Mouse (Mus musculus): ENCODE measurements around the gene Fbxo11. TPM values are rescaled to one million over a fixed set of nuclear protein-coding genes. Genes with fewer than 3 reads are reported as not detected.
"Not testable (repeated sequence)": the region's sequence is repeated elsewhere in the genome, so short reads cannot be mapped to it uniquely, and the experiment has no call there.

The Fbxo11 gene
- polyA plus RNA-seq, 1 experiment from 2014 or later, result 33.0 TPM

- Histone ChIP-seq H3K4me2 (replicated peaks) (no peak overlapping the region), H3K4me1 (peaks cover 14% of the 10 kb centered on the region; the same call in 1 of the 2 replicates), H3K27me3 (no peaks in the 10 kb centered on the region), H3K27ac (replicated peaks) (no peak overlapping the region), H3K9me3 (no peaks in the 10 kb centered on the region), H3K4me3 (no peak overlapping the region), H3K9ac (replicated peaks) (no peak overlapping the region), H3K36me3 (peaks cover 4% of the 10 kb centered on the region; the same call in 1 of the 2 replicates)
- no peak for ATAC-seq (ENCODE audit: low FRiP score, low read depth)
- WGBS, result 83% methylated on average over 5 of the region's 5 CpGs
Measured at GRCm38 (mm10) chr17:88040810-88041209, 24.3 kb downstream of the Fbxo11 start.

GRCm38 (mm10) chr17:88034418-88034817 is 30.7 kb downstream of the Fbxo11 start:
- no peak for ATAC-seq (ENCODE audit: low FRiP score, low read depth)
- H3K4me1 ChIP-seq, result no peaks in the 10 kb centered on the region
- 95% methylated on average over 4 of the region's 4 CpGs for WGBS
- H3K27ac ChIP-seq (replicated peaks), result no peak overlapping the region
- H3K27me3 ChIP-seq, result no peaks in the 10 kb centered on the region
- no peak overlapping the region for H3K9ac ChIP-seq (replicated peaks)
- H3K9me3 ChIP-seq, result no peaks in the 10 kb centered on the region
- H3K4me2 ChIP-seq (replicated peaks), result no peak overlapping the region
- no peak overlapping the region for H3K4me3 ChIP-seq
- H3K36me3 ChIP-seq, result no peaks in the 10 kb centered on the region

DNA sequence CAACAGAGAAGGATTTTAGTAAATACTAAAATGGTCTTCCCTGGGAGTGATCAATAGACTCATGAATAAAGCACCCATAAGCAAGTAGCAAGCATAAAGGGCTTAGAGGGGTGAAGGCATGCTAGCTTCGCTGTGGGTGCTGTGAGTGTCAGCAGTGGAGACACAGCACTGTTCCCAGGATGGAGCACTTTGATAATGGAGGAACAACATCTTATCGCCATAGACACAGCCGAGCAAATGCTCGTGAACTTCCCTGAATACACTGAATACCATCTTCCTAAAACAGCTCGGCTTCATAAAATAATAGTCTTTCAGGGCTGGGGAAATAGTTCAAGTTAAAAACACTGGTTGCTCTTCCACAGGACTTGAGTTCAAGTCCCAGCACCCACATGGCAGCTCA is 33.3 kb downstream of the Fbxo11 start:
- Histone ChIP-seq H3K9me3 (no peaks in the 10 kb centered on the region), H3K27ac (replicated peaks) (no peak overlapping the region), H3K27me3 (no peaks in the 10 kb centered on the region), H3K9ac (replicated peaks) (no peak overlapping the region), H3K36me3 (no peaks in the 10 kb centered on the region), H3K4me2 (replicated peaks) (no peak overlapping the region), H3K4me1 (no peaks in the 10 kb centered on the region), H3K4me3 (no peak overlapping the region)
- 92% methylated on average over 5 of the region's 5 CpGs for WGBS
- no peak for ATAC-seq (ENCODE audit: low FRiP score, low read depth)

DNA sequence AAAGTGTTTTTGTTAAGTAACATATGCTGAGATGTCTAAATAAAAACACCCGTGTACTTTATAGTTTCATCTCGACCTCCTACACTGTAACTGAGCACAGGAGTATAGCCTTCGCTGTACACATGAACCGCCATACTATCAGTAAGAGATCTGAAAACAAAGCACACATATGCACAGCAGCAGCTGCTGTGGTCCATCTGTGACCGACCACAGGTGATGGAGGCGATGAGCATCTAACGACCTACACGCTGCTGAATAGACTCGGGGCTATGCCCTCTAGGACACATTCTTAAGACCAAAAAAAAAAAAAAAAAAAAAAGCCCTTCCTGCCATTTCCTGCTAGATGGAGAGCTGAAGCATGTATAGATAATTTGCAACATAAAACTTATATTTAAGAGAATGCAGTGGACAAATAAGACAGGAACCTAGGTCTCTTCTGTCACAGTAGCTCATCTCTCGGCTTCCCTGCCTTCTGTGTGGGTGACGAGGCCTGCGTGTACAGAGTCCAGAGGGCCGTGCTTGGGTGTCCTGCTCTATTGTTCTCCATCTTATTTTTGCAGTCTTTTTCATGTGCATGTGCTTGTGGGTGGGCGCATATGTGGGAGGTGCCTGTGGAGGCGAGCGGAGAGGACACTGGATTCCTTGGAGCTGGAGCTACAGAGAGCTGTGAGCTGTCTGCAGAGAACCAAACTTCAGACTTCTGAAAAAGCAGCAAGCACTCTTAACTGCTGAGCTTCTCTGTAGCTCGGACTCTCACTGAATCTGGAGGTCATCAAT is 35.7 kb downstream of the Fbxo11 start:
- no peak overlapping the region for H3K9ac ChIP-seq (replicated peaks)
- no peak overlapping the region for H3K4me3 ChIP-seq
- no peaks in the 10 kb centered on the region for H3K27me3 ChIP-seq
- H3K27ac ChIP-seq (replicated peaks), result no peak overlapping the region
- no peaks in the 10 kb centered on the region for H3K36me3 ChIP-seq
- ATAC-seq (ENCODE audit: low FRiP score, low read depth), result no peak
- H3K4me2 ChIP-seq (replicated peaks), result no peak overlapping the region
- WGBS, result 90% methylated on average over 17 of the region's 17 CpGs
- no peaks in the 10 kb centered on the region for H3K4me1 ChIP-seq
- H3K9me3 ChIP-seq, result no peaks in the 10 kb centered on the region

- peak; percentile 55; the same call in 1 of the 2 replicates for ATAC-seq (ENCODE audit: low FRiP score, low read depth)
- no peaks in the 10 kb centered on the region for H3K27me3 ChIP-seq
- H3K9ac ChIP-seq (replicated peaks), result no peak overlapping the region
- no peaks in the 10 kb centered on the region for H3K9me3 ChIP-seq
- no peak overlapping the region for H3K27ac ChIP-seq (replicated peaks)
- H3K4me2 ChIP-seq (replicated peaks), result no peak overlapping the region
- no peaks in the 10 kb centered on the region for H3K36me3 ChIP-seq
- no peak overlapping the region for H3K4me3 ChIP-seq
- H3K4me1 ChIP-seq, result no peaks in the 10 kb centered on the region
- WGBS, result 53% methylated on average over 4 of the region's 4 CpGs
Measured at GRCm38 (mm10) chr17:88025227-88025626, 39.9 kb downstream of the Fbxo11 start.

- Histone ChIP-seq H3K27me3 (no peaks in the 10 kb centered on the region), H3K4me3 (no peak overlapping the region), H3K9me3 (no peaks in the 10 kb centered on the region), H3K9ac (replicated peaks) (no peak overlapping the region), H3K4me2 (replicated peaks) (no peak overlapping the region), H3K27ac (replicated peaks) (no peak overlapping the region), H3K4me1 (no peaks in the 10 kb centered on the region), H3K36me3 (no peaks in the 10 kb centered on the region)
- ATAC-seq (ENCODE audit: low FRiP score, low read depth), result no peak
- 88% methylated on average over 1 of the region's 1 CpGs for WGBS
Measured at GRCm38 (mm10) chr17:88023924-88024323, 41.2 kb downstream of the Fbxo11 start.

- WGBS, result 92% methylated on average over 8 of the region's 8 CpGs
- not testable (repeated sequence) for ATAC-seq (ENCODE audit: low FRiP score, low read depth); H3K9me3 ChIP-seq; H3K4me2 ChIP-seq (replicated peaks); H3K27ac ChIP-seq (replicated peaks); H3K4me3 ChIP-seq; H3K27me3 ChIP-seq; H3K9ac ChIP-seq (replicated peaks); H3K4me1 ChIP-seq
- H3K36me3 ChIP-seq, result peaks cover 38% of the 10 kb centered on the region
Measured at GRCm38 (mm10) chr17:88016027-88016426, 49.1 kb downstream of the Fbxo11 start.

- H3K36me3 ChIP-seq, result peaks cover 52% of the 10 kb centered on the region
- H3K27ac ChIP-seq (replicated peaks), result no peak overlapping the region
- H3K9ac ChIP-seq (replicated peaks), result no peak overlapping the region
- H3K4me1 ChIP-seq, result no peaks in the 10 kb centered on the region
- H3K4me3 ChIP-seq, result no peak overlapping the region
- H3K27me3 ChIP-seq, result no peaks in the 10 kb centered on the region
- no peaks in the 10 kb centered on the region for H3K9me3 ChIP-seq
- WGBS, result 90% methylated on average over 1 of the region's 1 CpGs
- ATAC-seq (ENCODE audit: low FRiP score, low read depth), result no peak
- no peak overlapping the region for H3K4me2 ChIP-seq (replicated peaks)
Measured at GRCm38 (mm10) chr17:88014456-88014855, 50.6 kb downstream of the Fbxo11 start.

DNA sequence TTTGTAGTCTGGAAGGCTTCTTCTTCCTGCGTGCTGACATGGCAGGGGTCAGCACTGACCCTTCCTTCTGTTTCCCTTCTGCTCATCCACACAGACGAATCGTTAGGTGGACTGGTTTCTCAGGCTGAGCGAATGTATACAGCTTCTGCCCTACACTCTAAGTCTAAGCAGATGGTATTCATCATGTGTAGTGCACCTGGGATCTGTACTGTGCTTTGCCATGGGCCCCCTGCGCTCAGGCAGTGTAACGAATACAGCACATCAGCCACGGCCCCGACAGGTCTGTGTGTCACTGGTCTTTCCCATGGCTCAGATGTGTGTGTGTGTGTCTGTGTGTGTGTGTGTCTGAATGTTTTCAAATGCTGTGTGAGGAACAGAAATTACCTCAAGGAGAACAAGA is 58.1 kb downstream of the Fbxo11 start:
- Histone ChIP-seq H3K4me1 (no peaks in the 10 kb centered on the region), H3K4me3 (no peak overlapping the region), H3K36me3 (peaks cover 75% of the 10 kb centered on the region), H3K27ac (replicated peaks) (no peak overlapping the region), H3K9me3 (no peaks in the 10 kb centered on the region), H3K4me2 (replicated peaks) (no peak overlapping the region), H3K27me3 (no peaks in the 10 kb centered on the region), H3K9ac (replicated peaks) (no peak overlapping the region)
- ATAC-seq (ENCODE audit: low FRiP score, low read depth), result 0 out of 2 replicates have a peak, but pooled peaks have one; percentile 30
- WGBS, result 91% methylated on average over 8 of the region's 8 CpGs

DNA sequence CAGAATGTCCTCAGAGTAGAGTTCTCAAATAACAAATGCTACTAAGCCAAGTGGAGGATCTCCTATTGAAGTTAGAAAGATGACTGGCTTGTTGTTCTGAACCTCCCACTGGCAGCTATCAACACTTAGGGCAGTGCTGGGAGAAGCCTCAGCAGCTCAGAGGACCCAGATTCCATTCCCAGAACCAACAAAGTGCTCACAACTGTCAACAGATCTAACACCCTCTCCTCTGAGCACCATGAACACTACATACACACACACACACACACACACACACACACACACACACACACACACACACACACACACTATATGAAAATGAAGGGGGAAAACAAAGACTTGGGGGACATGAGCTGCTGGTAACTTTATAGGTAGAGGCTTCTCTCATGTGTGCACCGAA is 60.2 kb downstream of the Fbxo11 start:
- Histone ChIP-seq H3K36me3 (peaks cover 72% of the 10 kb centered on the region), H3K4me1 (no peaks in the 10 kb centered on the region)
- ATAC-seq (ENCODE audit: low FRiP score, low read depth), result no peak

GRCm38 (mm10) chr17:87997808-87998207 is 67.3 kb downstream of the Fbxo11 start:
- no peaks in the 10 kb centered on the region for H3K4me1 ChIP-seq
- ATAC-seq (ENCODE audit: low FRiP score, low read depth), result no peak
- no peak overlapping the region for H3K27ac ChIP-seq (replicated peaks)
- H3K27me3 ChIP-seq, result no peaks in the 10 kb centered on the region
- H3K4me2 ChIP-seq (replicated peaks), result no peak overlapping the region
- no peaks in the 10 kb centered on the region for H3K9me3 ChIP-seq
- H3K36me3 ChIP-seq, result peaks cover 84% of the 10 kb centered on the region
- H3K4me3 ChIP-seq, result no peak overlapping the region
- no peak overlapping the region for H3K9ac ChIP-seq (replicated peaks)
- 92% methylated on average over 4 of the region's 4 CpGs for WGBS

More for the DNA sequence above, 60.2 kb downstream of the Fbxo11 start:
- Histone ChIP-seq H3K4me2 (replicated peaks) (no peak overlapping the region), H3K9me3 (no peaks in the 10 kb centered on the region), H3K4me3 (no peak overlapping the region), H3K27ac (replicated peaks) (no peak overlapping the region), H3K27me3 (no peaks in the 10 kb centered on the region), H3K9ac (replicated peaks) (no peak overlapping the region)
- WGBS, result 100% methylated on average over 1 of the region's 1 CpGs

GRCm38 (mm10) chr17:87993338-87993737 is 71.8 kb downstream of the Fbxo11 start:
- no peak overlapping the region for H3K4me3 ChIP-seq
- no peak overlapping the region for H3K4me2 ChIP-seq (replicated peaks)
- no peaks in the 10 kb centered on the region for H3K27me3 ChIP-seq
- H3K4me1 ChIP-seq, result no peaks in the 10 kb centered on the region
- no peaks in the 10 kb centered on the region for H3K9me3 ChIP-seq
- peaks cover 87% of the 10 kb centered on the region for H3K36me3 ChIP-seq
- no peak overlapping the region for H3K27ac ChIP-seq (replicated peaks)
- WGBS, result 88% methylated on average over 1 of the region's 1 CpGs
- ATAC-seq (ENCODE audit: low FRiP score, low read depth), result no peak
- no peak overlapping the region for H3K9ac ChIP-seq (replicated peaks)

DNA sequence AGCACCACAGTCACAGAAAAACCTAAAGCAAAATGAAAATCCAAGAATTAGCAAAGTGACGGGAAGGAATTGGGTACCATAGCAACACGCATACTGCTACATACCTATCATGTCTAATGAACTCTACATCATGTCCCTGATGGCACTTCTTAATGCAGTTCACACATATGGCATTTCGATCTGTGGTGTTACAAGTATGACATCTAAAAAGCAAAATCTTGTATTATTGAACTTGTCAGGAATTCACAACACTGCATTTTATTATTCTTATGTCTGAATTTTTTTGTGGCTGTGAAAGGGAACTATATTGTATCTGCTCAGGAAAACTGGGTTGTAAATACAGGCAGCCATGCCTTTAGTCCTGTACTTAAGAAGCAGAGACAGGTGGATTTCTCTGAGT is 72.9 kb downstream of the Fbxo11 start:
- no peak overlapping the region for H3K9ac ChIP-seq (replicated peaks)
- 87% methylated on average over 3 of the region's 3 CpGs for WGBS
- H3K9me3 ChIP-seq, result no peaks in the 10 kb centered on the region
- no peak overlapping the region for H3K4me2 ChIP-seq (replicated peaks)
- no peak for ATAC-seq (ENCODE audit: low FRiP score, low read depth)
- H3K4me3 ChIP-seq, result no peak overlapping the region
- no peaks in the 10 kb centered on the region for H3K27me3 ChIP-seq
- H3K4me1 ChIP-seq, result no peaks in the 10 kb centered on the region
- no peak overlapping the region for H3K27ac ChIP-seq (replicated peaks)
- H3K36me3 ChIP-seq, result peaks cover 89% of the 10 kb centered on the region
